ENCODE assay signal across 1 mouse cellular context in the genomic region with DNA sequence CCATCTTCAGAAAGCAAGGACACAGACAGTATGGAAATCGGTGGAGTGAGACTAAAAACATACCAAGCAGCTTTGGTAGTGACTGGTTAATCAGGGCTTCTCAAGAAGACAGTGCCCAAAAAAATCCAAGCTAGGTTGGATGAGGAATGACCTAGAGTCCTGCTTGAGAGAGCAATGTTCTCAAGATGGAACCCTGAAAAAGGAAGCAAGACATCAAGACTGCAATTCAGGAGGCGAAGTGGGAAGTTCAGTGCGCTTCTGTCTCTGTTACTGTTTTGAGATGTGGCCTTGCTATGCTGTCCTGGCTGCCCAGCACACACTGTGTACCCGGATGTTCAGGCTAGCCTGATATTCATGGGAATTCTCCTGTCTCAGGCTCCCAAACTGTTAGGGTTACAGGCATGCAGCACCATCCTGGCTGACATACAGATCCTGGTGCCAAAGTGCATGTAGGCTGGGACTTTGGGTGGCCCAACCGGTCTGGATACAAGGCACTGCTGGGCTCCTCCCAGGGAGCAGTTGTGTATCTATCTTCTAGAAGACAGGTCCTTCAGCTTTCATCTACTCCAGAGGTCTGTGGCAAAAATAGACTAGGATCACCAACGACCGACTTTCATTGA.
TF ChIP-seq lines count a peak whose summit lies in the region.

No protein-coding gene starts in this region.

TF ChIP-seq in MEL, 35 proteins besides CTCF, POLR2A, EP300 and RAD21 (continued from another document):
- no peak for TF ChIP-seq MAZ (IDR thresholded peaks at IDR 0.05; ENCODE audit: low read depth, low read length)
- no peak for TF ChIP-seq MAX (IDR thresholded peaks at IDR 0.05; ENCODE audit: low read length)
